Mouse (Mus musculus) embryonic facial prominence, embryonic 13.5 days (tissue): ENCODE results near the gene Wnt5b. TPM values are rescaled to one million over a fixed set of nuclear protein-coding genes. Genes with fewer than 3 reads are reported as not detected.

Experiments
- ATAC-seq: fragments of 200-750 bp; cut with Nextera tagmentation; 2 replicates; pipeline ENCODE4 v1.8.0; 2017; ENCODE audit warnings: low read depth; ENCODE audit not compliant: insufficient number of reproducible peaks, insufficient read depth, low FRiP score, low TSS enrichment
- H3K27ac ChIP-seq: fragments of 300-500 bp; sonication (generic); 2 replicates; pipeline ENCODE4 v1.5.1; 2015; ENCODE audit warnings: moderate library complexity, mild to moderate bottlenecking, inconsistent platforms
- H3K27me3 ChIP-seq: fragments of 300-500 bp; sonication (generic); 2 replicates; pipeline ENCODE4 v1.6.1; 2015; ENCODE audit warnings: mild to moderate bottlenecking, inconsistent platforms
- H3K36me3 ChIP-seq: fragments of 300-500 bp; sonication (generic); 2 replicates; pipeline ENCODE4 v1.6.1; 2015; ENCODE audit warnings: mild to moderate bottlenecking, inconsistent platforms
- H3K4me1 ChIP-seq: fragments of 300-500 bp; sonication (generic); 2 replicates; pipeline ENCODE4 v1.6.1; 2015; ENCODE audit warnings: inconsistent platforms
- H3K4me2 ChIP-seq: fragments of 300-500 bp; sonication (generic); 2 replicates; pipeline ENCODE4 v1.6.1; 2015; ENCODE audit warnings: moderate library complexity, mild to moderate bottlenecking, inconsistent platforms
- H3K4me3 ChIP-seq: fragments of 300-500 bp; sonication (generic); 2 replicates; pipeline ENCODE4 v1.5.1; 2015; ENCODE audit warnings: mild to moderate bottlenecking, inconsistent platforms
- H3K9ac ChIP-seq: fragments of 300-500 bp; sonication (generic); 2 replicates; pipeline ENCODE4 v1.6.1; 2015; ENCODE audit warnings: mild to moderate bottlenecking, inconsistent platforms
- H3K9me3 ChIP-seq: fragments of 300-500 bp; sonication (generic); 2 replicates; pipeline ENCODE4 v1.6.1; 2016; ENCODE audit warnings: inconsistent platforms
- whole genome bisulfite sequencing: fragments of 180-500 bp; shearing (Covaris S2); methylation state at CpG from one replicate; pipeline ENCODE4 v1.1.7; 2015; ENCODE audit warnings: mixed read lengths; 5-methylcytosine and 5-hydroxymethylcytosine counted together
- polyA plus RNA-seq: library from polyadenylated mRNA; unstranded; fragments of >200 nt; fragmentation: Nextera tagmentation; extraction: Ambion mirVana; gene quantifications from 2 replicates; pipeline ENCODE4 v1.2.1, GENCODE M21; 2015

The Wnt5b gene
- polyA plus RNA-seq, 1 experiment from 2014 or later: 11.1 TPM

DNA sequence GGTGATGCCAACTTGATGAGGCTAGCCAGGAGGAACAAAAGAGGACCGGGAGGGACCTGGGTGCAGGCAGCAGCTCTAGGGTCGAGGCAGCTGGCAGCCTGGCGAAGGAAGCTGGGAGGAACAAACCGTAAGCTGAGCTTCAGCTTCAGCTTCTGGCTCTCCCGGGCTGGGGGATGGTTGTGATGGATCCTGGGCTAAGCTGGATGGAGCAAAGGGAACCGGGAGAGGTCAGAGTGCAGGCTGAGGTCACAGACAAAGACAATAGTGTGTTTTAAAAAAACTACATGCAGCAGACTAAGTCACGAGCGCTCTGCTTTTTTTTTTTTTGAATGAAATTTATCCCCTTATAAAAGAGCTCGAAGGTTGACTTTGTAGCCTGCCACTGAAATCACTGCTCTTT is 23.4 kb downstream of the Wnt5b start:
- 28% methylated on average over 9 of the region's 9 CpGs for WGBS
- H3K27me3 ChIP-seq: no peaks in the 10 kb centered on the region

DNA sequence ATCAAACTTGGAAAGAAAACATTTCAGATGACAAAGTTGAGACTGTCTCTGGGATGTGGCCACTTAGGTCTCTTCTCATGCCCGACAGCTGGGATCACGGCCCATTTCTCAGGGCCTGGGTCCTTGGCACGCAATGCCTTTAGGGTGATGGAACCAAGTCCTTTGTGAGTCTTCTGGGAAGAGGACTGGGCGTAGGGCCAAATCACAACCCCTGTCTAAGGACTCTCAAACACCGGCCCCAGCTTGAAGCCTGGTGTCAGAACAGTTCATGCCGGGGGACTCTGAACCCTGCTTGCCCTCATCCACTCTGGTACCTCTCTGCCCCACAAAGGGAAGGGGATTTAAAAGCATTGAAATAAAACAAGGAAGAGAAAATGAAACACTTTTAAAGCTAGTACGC is 30.1 kb downstream of the Wnt5b start:
- no peaks in the 10 kb centered on the region for H3K36me3 ChIP-seq
- no peak for ATAC-seq
- H3K27ac ChIP-seq: no peak overlapping the region
- no peak overlapping the region for H3K9ac ChIP-seq
- H3K9me3 ChIP-seq: no peaks in the 10 kb centered on the region
- whole genome bisulfite sequencing: 69% methylated on average over 7 of the region's 7 CpGs
- peaks cover 16% of the 10 kb centered on the region for H3K4me1 ChIP-seq
- H3K4me2 ChIP-seq: no peak overlapping the region
- H3K27me3 ChIP-seq: no peaks in the 10 kb centered on the region
- H3K4me3 ChIP-seq: no peak overlapping the region

More for the DNA sequence above, 23.4 kb downstream of the Wnt5b start:
- Histone ChIP-seq H3K36me3 (no peaks in the 10 kb centered on the region), H3K27ac (no peak overlapping the region), H3K4me3 (no peak overlapping the region), H3K4me2 (no peak overlapping the region), H3K9ac (no peak overlapping the region), H3K4me1 (peaks cover 21% of the 10 kb centered on the region), H3K9me3 (no peaks in the 10 kb centered on the region)
- ATAC-seq: no peak

GRCm38 (mm10) chr6:119513452-119513851 is 30.7 kb downstream of the Wnt5b start:
- Histone ChIP-seq H3K4me2 (no peak overlapping the region), H3K27ac (no peak overlapping the region), H3K9me3 (no peaks in the 10 kb centered on the region), H3K4me3 (no peak overlapping the region), H3K36me3 (no peaks in the 10 kb centered on the region), H3K4me1 (peaks cover 16% of the 10 kb centered on the region), H3K27me3 (no peaks in the 10 kb centered on the region), H3K9ac (no peak overlapping the region)
- 68% methylated on average over 5 of the region's 5 CpGs for WGBS
- no peak for ATAC-seq

DNA sequence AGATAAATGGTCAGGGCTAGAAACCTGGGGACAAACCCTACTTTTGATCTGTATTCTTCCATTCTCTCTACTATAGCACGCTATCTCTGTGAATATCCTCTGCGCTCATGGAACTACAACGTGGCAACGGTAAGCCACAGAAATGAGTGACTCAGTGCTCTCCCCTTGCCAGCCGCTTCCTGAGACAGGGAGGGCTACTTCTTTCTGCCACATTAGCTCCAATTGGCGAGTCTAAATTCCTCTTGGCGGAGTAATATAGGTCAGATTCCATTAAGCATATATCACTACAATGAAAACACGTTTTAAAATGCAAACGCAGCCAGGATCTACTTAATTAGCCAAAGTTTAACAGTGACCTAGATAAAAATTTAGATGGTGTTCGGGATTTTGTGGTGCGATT is 31.4 kb downstream of the Wnt5b start:
- ATAC-seq: no peak
- Histone ChIP-seq H3K27ac (no peak overlapping the region), H3K27me3 (no peaks in the 10 kb centered on the region), H3K4me3 (no peak overlapping the region), H3K36me3 (no peaks in the 10 kb centered on the region), H3K4me1 (peaks cover 16% of the 10 kb centered on the region), H3K9me3 (no peaks in the 10 kb centered on the region), H3K4me2 (no peak overlapping the region), H3K9ac (no peak overlapping the region)
- WGBS: 91% methylated on average over 11 of the region's 11 CpGs

GRCm38 (mm10) chr6:119509437-119510037 is 34.6 kb downstream of the Wnt5b start:
- Histone ChIP-seq H3K9ac (no peak overlapping the region), H3K4me3 (no peak overlapping the region), H3K27ac (no peak overlapping the region), H3K4me1 (peaks cover 11% of the 10 kb centered on the region), H3K4me2 (no peak overlapping the region), H3K27me3 (no peaks in the 10 kb centered on the region), H3K36me3 (no peaks in the 10 kb centered on the region), H3K9me3 (no peaks in the 10 kb centered on the region)
- ATAC-seq: no peak
- 86% methylated on average over 13 of the region's 13 CpGs for WGBS

GRCm38 (mm10) chr6:119508634-119509375 is 35.3 kb downstream of the Wnt5b start:
- ATAC-seq: no peak
- 79% methylated on average over 10 of the region's 10 CpGs for WGBS

GRCm38 (mm10) chr6:119508221-119508620 is 35.9 kb downstream of the Wnt5b start:
- 94% methylated on average over 6 of the region's 6 CpGs for WGBS
- Histone ChIP-seq H3K27me3 (no peaks in the 10 kb centered on the region), H3K27ac (no peak overlapping the region), H3K9ac (no peak overlapping the region), H3K4me3 (no peak overlapping the region), H3K36me3 (no peaks in the 10 kb centered on the region), H3K4me2 (no peak overlapping the region), H3K4me1 (no peaks in the 10 kb centered on the region), H3K9me3 (no peaks in the 10 kb centered on the region)
- ATAC-seq: no peak

More at GRCm38 (mm10) chr6:119508634-119509375, 35.3 kb downstream of the Wnt5b start:
- H3K4me3 ChIP-seq: no peak overlapping the region
- H3K9ac ChIP-seq: no peak overlapping the region
- no peaks in the 10 kb centered on the region for H3K9me3 ChIP-seq
- H3K27me3 ChIP-seq: no peaks in the 10 kb centered on the region
- no peak overlapping the region for H3K27ac ChIP-seq
- H3K36me3 ChIP-seq: no peaks in the 10 kb centered on the region
- H3K4me2 ChIP-seq: no peak overlapping the region
- peaks cover 4% of the 10 kb centered on the region for H3K4me1 ChIP-seq

DNA sequence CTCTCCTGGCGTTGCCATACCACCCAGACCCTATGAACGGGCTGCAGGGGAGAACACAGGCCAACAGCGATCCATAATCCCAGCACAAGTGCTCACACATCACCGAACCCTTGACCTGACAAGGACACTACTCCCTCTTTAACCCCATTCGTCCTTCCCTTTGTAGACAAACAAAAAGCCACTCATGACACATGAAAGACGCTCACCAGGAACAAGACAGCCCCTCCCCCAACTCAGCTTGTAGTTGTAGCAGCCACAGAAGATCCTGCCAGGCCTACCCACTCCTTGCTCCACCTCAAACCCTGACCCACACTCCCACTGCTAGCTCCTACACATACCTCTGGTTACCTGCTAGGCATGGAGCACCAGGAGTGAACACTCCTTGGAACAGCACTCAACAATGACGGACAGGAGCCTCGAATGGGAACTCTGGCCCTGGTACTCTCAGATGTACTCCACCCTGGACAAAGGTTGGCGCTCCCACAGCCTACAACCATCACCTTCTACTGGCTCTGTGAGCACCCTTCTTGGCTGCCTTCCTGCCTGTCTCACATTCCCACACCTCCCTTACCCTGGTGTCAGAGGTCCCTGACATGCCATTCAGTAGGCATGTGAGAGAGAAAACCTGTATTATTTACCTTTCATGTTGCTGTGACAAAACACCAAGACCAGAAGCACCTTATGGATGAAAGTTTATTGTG is 38.5 kb downstream of the Wnt5b start:
- Histone ChIP-seq H3K36me3 (no peaks in the 10 kb centered on the region), H3K9me3 (no peaks in the 10 kb centered on the region), H3K9ac (no peak overlapping the region), H3K4me1 (0 out of 2 replicates have a peak, but pooled peaks cover 5% of the 10 kb centered on the region), H3K27me3 (no peaks in the 10 kb centered on the region), H3K4me2 (no peak overlapping the region), H3K27ac (no peak overlapping the region), H3K4me3 (no peak overlapping the region)
- WGBS: 83% methylated on average over 9 of the region's 9 CpGs
- no peak for ATAC-seq

- H3K9ac ChIP-seq: no peak overlapping the region
- H3K4me3 ChIP-seq: no peak overlapping the region
- no peaks in the 10 kb centered on the region for H3K27me3 ChIP-seq
- no peaks in the 10 kb centered on the region for H3K9me3 ChIP-seq
- peaks cover 8% of the 10 kb centered on the region; the same call in 1 of the 2 replicates for H3K4me1 ChIP-seq
- H3K36me3 ChIP-seq: no peaks in the 10 kb centered on the region
- 88% methylated on average over 8 of the region's 8 CpGs for WGBS
- H3K27ac ChIP-seq: no peak overlapping the region
- no peak overlapping the region for H3K4me2 ChIP-seq
- ATAC-seq: no peak
These were observed 39.4 kb downstream of the Wnt5b start for GRCm38 (mm10) chr6:119504756-119505155.

DNA sequence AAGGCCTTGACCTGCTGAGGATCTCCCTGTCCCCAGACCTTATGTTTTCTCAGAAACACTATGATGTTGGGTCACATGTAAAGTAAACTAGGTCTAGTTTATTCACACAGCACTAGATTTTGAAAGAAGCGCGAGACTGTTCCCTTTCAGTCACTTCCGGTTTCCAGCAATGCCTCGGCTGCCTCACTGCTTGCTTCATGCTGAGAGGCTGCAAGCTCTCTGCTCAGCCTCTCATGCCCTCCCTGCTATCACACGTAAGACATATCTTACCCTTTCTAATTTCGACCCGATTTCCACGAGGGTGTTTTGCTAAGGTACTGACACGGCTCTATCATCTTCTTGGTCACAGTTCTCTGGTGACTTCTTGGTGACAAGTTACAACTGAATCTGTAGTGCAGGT is 42.1 kb downstream of the Wnt5b start:
- WGBS: 55% methylated on average over 9 of the region's 9 CpGs
- Histone ChIP-seq H3K4me3 (no peak overlapping the region), H3K4me2 (no peak overlapping the region), H3K9ac (no peak overlapping the region), H3K27ac (no peak overlapping the region), H3K4me1 (peaks cover 14% of the 10 kb centered on the region; the same call in 1 of the 2 replicates), H3K27me3 (no peaks in the 10 kb centered on the region), H3K36me3 (no peaks in the 10 kb centered on the region), H3K9me3 (no peaks in the 10 kb centered on the region)
- no peak for ATAC-seq

DNA sequence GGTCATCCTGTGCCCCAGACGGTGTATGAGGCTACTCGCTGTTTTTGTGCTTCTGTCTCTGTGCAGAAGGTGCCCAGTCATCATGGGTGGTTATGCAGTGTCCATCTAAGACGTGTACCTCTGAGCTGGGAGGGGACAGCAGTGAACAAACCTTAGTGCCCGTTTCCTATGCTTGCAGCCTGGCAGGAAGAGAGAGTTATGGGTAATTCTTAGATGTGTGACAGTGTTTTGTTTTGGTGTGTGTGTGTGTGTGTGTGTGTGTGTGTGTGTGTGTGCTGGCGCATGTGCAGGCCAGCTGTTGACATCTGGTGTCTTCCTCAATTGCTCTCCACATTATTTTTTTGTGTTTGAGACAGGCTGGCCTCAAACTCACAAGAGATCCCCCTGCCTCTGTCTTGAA is 44.1 kb downstream of the Wnt5b start:
- Histone ChIP-seq H3K9me3 (no peaks in the 10 kb centered on the region), H3K27me3 (no peaks in the 10 kb centered on the region), H3K9ac (no peak overlapping the region), H3K4me3 (no peak overlapping the region), H3K36me3 (no peaks in the 10 kb centered on the region), H3K27ac (no peak overlapping the region), H3K4me1 (peaks cover 14% of the 10 kb centered on the region; the same call in 1 of the 2 replicates), H3K4me2 (no peak overlapping the region)
- 56% methylated on average over 5 of the region's 5 CpGs for WGBS
- ATAC-seq: no peak
